Mouse (Mus musculus) 416B (cell line): ENCODE measurements around the gene Abcc5.
A peak's percentile ranks its signal among the peaks of the same experiment; 100 is the strongest.
"Not testable (repeated sequence)": the region's sequence is repeated elsewhere in the genome, so short reads cannot be mapped to it uniquely, and the experiment has no call there.

Experiments
- DNase-seq: peaks from one replicate; pipeline ENCODE4 v3.0.0; 2011; ENCODE audit warnings: low read depth

The Abcc5 gene

DNA sequence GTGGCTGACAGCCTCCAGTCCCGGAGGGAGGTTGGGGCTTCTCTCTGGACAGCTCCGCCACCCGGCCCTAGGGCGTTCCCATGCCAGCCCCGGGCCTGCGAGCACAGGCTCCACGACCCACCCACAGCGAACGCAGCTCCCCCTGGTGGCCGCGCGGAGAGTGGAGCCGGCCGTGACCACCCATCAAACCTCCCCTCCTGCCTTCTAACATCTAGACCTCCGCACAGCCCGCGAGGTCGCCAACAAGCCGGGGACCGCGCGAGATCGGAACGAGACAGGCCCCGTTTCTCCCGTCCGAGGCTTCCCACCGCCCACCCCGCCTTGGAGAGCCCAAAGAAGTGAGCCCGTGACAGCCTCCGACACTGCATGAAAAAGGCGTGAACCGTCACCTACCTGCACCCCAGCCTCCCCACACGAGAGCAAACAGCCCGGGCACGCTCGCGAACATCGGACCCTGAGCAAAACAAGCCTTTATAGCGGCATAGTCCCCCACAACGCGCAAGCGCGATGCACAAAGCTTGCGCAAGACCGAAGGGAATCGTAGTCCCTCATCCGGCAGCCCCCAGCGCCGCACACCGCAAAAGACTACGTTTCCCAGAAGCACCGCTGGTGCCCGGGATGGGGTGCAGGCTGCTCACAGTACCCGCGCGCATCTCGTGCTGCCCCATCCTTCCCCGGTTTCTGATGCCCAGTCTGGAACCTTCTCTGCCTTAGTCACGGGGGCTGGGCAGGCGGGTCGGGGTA is at the start of gene Abcc5:
Gene Abcc5 (minus strand): TSS at position 540 of the 744 bp plus-strand sequence.
- peak; percentile 93 for DNase-seq

DNA sequence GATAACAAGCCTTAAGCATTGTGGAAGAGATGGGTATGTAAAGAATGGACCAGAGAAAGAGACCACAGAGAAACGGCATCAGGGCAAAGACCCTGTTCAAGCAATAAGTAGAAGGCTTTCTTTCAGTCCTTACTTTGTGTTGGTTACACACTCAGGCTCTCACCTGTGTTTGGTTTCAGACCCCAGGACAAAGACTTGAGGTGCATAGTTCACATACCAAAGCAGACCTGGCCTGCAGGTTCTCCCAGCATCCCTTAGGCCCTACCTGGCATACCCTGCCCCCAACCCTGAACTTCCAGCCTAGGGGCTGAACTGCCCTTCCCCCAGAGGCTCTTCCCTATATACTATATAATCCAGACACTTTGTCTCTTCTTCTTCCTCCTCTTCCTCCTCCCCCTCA is 49.1 kb upstream of the Abcc5 start:
- DNase-seq: no peak

DNA sequence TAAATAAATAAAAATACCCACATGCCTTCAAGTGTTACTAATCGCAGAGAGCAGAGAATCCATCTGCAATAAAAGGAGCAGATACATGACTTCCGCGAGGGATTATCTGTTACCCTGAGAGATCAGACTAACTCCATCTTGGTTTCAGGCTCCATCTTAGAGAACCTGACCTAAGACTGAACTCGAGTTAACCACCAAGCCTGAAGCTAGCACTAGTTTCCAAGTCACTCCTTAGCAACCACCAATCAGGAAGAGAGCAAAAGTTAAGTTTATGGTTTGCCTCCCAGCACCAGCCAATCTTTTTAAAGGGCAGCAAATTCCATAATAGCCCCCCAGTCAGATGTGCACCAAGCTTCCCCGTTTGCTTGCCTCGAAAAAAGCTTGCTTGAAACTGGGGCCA is 48.6 kb upstream of the Abcc5 start:
- DNase-seq: no peak

DNA sequence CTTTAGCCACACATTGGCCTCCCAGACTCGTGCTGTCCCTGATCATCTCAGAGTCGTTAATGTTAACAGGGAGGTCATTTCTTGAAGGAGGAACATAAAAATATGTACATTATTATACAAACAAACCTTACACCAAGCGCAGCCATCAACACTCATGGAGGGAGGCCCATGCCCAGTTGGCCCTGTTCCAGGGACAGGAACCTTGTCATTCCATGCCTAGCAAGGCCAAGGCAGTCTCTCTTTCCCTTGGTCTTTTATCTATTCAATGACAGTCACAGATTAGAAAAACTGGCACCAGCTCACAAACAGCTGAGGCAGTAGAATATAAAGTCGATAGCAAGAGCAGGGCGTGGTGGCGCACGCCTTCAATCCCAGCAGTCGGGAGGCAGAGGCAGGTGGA is 48.0 kb upstream of the Abcc5 start:
- DNase-seq: no peak

DNA sequence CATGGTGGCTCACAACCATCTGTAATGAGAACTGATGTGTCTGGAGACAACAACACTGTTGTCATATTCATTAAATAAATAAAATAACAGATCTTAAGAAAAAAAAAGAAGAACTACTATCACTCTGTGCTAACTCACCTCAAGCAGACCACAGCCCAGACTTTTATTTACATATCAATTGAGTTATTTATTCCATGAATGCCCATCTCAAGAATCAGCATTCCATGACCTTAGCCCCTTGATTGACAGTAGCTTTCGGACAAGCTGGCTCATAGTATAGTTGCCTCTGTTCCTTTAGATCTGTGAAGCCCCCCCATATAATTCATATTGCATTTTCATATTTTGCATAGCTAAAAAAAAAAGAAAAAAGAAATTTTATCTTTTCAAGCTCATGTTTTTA is 47.6 kb upstream of the Abcc5 start:
- no peak for DNase-seq

DNA sequence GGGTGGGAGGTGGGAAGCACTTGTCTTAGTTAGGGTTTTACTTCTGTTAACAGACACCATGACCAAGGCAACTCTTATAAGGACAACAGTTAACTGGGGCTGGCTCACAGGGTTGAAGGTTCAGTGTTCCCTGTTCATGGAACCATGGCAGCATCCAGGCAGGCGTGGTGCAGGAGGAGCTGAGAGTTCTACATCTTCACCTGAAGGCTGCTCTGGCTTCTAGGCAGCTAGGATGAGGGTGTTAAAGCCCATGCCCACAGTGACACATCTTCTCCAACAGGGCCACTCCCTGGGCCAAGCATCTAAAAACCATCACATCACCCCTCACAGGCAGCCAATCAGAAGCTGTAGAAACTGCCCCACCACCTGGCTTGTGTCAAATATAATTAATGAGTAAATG is 45.5 kb upstream of the Abcc5 start:
- no peak for DNase-seq

DNA sequence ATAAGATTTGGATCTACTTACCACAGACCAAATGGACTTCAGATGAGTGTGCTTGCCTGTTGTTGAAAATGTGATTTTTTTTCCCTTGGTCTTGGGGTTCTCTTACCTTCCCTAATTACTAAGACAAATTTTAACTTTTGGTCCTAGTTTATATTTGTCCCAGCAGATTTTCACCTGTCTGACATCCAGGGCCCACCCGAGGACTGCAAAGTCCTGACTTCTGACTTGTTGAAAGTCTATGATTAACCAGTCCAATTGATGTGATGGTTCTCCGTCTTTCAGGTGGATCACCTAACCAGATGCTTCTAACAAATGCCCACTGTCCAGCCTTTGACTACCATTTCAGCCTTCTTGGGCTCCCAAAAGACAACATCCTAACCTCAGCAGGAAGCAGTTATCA is 44.8 kb upstream of the Abcc5 start:
- DNase-seq: no peak

DNA sequence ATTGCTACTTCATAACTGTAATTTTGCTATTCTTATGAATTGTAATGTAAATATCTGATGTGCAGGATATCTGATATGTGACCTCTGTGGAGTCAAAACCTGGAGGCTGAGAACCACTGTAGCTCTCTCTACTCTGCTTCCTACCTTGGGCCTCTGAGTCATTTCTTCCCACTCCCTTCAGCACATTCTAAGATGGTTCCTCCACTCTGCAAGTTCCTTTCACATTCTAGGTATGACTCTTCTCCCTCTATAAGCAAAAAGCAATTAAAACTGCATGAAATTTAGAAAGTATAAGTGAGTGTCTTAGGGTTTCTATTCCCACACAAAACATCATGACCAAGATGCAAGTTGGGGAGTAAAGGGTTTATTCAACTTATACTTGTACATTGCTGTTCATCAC is 38.5 kb upstream of the Abcc5 start:
- DNase-seq: peak; percentile 12

DNA sequence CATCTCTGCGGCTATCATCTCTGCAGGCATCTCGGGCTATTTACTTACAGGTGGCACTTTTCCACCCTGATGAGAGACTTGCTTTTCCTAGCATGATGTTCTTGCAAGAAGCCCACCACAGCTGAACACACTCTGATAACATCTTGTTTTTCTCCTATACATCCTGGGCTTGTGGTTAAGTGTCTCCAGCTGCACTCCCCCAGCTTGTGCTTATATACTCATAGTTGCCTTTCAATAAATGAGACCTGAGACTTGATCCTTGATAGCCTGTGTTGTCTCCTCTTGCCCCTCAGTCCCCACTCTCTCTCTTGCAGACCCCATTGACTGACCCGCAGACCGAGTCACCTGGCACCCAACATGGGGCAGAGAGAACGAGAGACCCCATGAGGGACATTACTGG is 32.5 kb upstream of the Abcc5 start:
- DNase-seq: not testable (repeated sequence)

DNA sequence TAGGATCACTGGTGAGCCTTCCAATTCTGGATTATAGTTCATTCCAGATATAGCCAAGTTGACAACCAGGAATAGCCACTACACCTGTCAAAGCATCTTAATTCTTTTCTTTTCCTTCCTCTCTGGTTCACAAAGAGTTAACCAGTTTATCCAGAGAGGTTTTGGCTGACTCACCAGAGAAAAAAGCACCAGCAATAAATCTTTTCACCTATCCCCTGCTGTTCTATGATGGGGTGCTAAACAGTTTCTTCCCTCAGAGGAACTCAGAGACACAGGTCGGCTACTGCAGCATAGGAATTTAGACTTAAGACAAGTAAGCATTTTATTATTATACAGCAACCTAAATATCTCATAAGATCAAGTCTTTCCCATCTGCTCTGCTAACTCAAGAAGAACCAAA is 29.9 kb upstream of the Abcc5 start:
- no peak for DNase-seq

DNA sequence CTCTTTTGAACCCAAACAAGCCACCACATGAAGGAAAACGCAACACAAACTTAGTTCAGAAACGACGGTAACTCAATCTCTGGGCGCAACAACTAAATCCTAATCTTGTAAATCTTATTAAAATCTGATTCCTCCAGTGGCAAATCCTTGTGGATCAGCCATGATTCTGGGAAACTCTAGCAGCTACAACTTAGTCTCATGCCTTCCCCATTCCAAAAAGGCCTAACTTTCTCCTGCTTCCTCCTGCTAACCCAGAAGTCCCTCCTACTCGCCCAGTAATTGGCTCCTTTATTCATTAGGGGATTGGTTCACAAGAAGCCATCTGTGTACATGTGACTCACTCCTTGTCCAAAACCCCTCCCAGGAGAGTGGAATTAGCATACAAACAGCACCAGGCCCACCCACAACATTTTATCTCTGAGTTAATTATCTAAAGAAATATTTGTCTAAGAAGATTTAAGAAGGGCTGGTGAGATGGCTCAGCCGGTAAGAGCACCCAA is 28.0 kb upstream of the Abcc5 start:
- DNase-seq: peak; percentile 33

DNA sequence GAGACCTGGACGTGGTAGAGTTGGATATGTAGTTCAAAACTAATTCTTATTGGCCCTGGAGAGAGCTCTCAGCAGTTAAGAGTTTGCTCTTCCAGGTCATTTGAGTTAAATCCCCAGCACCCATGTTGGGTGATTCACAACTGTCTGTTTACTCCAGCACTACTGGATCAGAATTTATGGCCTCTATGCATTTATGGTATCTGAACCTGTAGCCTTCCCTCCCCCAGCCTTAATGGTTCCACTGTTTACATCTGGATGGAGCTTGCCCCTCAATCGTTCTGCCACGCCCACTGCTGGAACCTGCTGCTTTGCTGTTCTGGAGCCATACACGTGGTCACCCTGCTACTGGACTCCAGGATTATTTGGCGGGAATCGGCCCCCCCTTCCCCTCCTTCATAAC is 25.6 kb upstream of the Abcc5 start:
- no peak for DNase-seq

DNA sequence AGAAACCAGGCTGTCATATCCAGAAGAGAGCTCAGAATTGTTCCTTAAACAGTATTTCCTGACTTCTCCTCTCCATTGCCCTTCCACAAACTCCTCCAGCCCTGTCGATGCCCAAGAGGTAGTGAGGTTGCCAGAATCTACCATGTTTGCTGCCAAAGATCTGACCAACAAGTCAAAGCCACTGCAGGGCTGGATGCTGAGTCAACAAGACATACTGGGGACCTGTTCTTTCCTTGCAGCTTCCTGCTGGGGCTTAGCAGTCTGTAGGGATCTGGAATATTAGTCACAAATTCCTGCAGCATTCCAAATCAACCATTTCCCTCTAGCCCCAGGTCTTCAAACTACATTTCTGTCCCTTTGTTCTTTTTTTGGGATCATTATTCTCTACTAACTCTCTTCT is 19.7 kb upstream of the Abcc5 start:
- DNase-seq: no peak

DNA sequence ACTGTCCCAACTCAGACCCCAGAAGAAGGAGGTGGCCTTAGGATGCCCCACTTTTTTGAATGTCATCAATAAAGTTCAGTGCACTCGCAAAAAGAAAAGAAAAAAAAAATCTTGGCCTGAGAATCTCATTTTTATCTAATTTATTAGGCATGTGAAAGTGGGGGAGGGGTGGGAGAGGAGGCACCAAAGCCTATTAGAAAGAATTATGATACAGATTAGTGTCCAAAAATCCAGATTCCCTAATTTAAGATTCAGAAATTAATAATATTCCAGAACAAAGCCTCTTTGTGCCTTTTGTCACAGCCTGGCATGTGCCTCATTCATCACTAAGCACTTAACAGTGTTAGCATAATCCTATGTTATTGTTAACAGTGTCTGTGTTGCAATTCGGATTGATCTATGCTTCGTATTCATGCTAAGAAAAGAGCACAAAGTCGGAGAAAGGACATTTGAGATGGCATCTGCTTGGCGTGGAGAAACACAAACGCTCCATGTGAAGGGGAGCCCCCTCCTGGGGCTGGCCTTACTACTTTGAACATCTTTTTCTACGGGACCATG is 18.7 kb upstream of the Abcc5 start:
- DNase-seq: no peak

DNA sequence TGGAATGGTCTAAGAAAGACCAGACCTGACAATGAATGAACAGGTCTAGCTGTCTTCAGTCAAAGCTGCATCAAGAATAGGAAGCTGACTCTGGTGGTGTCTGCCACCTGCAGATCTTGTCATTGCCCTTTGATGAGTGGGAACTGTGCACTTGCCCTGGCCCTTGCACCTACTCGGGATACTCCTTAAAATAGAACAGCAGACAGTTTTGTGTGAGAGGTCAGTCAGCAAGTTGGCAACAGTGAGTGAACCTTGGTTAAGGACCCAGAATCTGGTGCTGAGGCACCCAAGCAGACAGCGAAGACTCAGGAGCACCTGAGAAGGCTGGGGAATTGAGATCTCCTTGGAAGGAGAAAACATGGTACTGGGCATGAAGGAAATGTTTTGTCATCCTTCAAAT is 16.7 kb upstream of the Abcc5 start:
- no peak for DNase-seq

DNA sequence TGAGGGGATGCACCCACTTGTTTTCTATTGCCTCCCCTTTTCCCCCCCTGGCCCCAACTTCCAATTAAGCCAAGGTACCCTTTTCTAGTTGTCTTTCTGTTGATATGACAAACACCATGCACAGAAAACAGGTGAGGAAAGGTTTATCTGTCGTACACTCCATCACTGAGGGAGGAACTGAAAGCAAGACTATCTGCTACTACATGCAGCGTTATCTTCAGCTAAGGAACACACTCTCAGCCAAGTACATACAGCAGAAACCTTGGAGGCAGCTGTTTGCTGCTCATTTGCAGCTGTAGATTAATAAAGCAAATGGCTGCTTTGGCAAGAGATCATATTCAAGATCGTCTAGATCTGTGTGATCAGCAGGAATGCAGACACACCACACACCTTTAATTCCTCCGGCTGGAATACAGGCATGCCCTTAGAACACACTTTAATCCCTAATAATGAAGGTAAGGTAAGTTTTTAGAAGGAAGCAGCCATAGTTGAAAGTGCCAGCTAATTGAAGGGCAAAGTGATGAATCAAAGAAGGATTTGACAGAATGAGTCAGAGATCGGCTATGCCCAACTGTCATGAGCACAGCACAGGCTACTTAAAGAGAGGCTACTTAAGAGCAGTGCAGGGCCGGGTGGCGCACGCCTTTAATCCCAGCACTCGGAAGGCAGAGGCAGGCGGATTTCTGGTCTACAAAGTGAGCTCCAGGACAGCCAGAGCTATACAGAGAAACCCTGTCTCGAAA is 12.7 kb upstream of the Abcc5 start:
- no peak for DNase-seq

DNA sequence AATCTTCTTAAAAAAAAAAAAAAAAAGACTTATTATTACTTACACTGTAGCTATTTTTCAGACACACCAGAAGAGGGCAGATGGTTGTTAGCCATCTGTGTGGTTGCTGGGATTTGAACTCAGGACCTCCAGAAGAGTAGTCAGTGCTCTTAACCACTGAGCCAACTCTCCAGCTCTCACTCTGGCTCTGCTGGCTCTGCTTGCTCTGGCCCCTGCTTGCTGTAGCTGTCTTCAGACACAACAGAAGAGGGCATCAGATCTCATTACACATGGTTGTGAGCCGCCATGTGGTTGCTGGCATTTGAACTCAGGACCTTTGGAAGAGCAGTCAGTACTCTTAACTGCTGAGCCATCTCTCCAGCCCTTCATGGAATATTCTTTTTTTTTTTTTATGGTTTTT is 11.9 kb upstream of the Abcc5 start:
- DNase-seq: not testable (repeated sequence)

DNA sequence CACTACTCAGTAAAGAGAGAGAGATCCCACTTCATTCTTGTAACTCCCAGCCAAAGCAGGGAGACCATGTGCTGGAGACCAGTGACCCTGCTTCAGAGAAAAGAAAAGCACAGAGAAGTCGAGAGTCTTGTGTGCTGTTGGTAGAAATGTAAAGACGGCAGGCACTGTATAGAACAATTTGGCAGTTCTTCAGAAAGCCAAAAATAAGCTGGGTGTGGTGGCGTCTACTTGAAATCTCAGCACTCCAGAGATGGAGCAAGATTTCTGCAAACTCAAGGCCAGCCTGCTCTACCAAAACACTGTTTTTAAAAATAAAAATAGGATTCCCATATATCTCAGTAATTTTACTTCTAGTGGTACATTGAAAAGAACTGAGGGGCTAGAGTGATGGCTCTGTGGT is 10.1 kb upstream of the Abcc5 start:
- DNase-seq: no peak

DNA sequence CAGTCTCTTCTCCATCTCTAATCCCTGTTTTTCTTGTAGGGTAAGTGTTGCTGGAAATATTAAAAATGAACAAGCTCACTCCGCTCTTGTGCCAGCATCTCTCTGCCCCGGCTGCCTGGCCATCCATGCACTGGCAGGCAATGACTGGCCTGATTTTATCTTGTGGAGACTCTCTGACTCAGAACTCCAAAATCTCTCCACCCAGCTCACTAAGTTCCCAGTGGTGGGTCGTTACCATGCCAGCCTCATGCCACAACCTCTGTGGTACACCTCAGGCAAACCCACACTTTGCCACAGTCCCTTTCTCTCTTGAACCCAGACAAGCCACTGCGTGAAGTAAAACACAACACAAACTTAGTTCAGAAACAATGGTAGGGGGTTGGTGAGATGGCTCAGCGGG is 3.1 kb upstream of the Abcc5 start:
- peak; percentile 73 for DNase-seq

DNA sequence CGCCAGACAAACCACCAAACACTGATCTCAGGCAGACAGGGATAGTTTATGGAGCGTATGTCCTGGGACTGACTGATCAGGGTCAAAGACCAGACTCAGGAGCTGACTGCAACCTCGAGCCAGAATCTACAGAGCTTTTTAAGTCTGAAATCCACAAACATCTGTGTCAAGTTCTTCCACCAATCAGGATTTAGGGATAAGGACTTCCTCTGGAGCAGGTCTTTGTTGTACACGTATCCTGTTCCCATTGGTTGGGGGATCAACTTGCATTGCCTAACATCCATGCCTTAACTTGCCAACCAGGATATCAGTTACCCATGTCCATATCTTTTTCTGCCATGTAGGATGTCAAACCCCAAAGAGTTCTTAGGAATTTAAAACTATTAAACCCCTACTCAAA is 1.4 kb upstream of the Abcc5 start:
- no peak for DNase-seq

DNA sequence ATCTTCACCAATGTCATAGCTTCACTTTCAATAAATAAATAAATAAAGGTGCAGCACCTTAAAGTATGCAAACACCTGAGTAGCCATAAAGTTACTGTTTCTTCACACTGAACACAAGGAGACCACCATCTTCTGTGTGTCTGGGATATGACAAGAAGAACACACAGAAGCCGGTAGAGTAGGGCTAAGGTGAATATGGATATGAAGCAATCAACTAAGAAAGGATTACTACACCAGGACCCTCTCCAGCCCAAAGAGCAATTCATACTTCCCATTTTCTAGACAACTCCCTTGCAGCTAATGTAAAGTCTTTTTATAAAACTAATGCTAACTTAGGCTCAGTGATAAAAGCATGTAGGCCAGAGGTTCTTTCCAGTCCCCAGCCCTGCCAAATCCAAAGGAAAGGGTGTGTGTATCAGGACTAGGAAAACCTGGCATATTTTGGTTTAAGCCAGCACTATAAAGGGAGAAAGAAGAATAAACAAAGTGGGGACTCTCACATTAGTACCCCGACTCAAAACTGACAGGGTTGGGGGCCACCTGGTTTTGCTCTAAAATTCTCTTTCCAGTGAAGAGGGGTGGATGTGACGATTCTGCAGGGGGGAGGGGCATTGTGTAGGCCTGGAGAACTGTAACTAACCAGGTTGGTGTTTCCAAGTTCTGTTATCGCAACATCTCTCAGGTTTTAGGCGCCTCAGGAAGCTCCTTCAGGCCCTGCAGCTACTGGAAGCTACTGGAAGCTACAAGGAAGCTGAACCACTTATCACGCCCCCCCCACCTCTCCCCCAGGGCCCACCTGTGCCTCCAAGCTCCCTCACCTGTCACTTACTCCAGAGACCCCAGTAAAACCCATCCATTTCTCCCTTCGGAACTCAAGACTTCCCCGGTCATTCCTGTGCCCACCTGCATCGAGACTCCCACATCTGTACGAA is 1.2 kb downstream of the Abcc5 start:
- DNase-seq: peak; percentile 53

DNA sequence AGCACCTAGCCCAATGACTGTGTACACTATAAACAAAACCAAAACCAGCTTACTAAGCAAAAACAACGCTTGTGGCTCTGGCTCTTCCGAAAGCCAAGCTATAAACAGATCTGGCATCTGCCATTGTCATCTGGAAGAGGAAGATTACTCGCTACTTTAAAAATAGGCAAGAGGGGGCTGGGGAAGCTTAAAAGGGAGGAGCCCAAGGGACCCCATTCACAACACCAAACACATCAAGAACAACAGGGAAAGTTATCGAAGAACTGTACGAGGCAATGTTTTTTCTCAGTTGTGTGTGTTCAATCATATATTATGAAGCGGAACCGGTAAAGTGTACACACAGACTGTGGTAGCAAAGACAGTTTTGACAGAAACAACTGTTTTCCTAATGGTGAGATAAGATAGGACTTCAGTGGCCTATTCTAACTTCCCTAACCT is 1.9 kb downstream of the Abcc5 start:
- peak; percentile 69 for DNase-seq
